Mouse (Mus musculus) heart, embryonic 11.5 days (tissue): ENCODE data around the gene Fli1. TPM values are rescaled to one million over a fixed set of nuclear protein-coding genes. Genes with fewer than 3 reads are reported as not detected.

Source experiments
- ATAC-seq: fragments of 200-750 bp; cut with Nextera tagmentation; replicated peaks from 2 replicates; pipeline ENCODE4 v1.8.0; 2017; ENCODE audit warnings: moderate library complexity; ENCODE audit not compliant: insufficient number of reproducible peaks, low FRiP score, low TSS enrichment
- H3K27ac ChIP-seq: fragments of 300-500 bp; sonication (generic); 2 replicates; pipeline ENCODE4 v1.5.1; 2014; ENCODE audit warnings: mild to moderate bottlenecking, low read depth, low read length
- H3K27me3 ChIP-seq: fragments of 300-500 bp; sonication (generic); 2 replicates; pipeline ENCODE4 v1.6.1; 2014; ENCODE audit warnings: mild to moderate bottlenecking, low read length, mixed read lengths; ENCODE audit not compliant: control insufficient read depth, insufficient read depth
- H3K36me3 ChIP-seq: fragments of 300-500 bp; sonication (generic); 2 replicates; pipeline ENCODE4 v1.6.1; 2014; ENCODE audit warnings: mild to moderate bottlenecking, low read length, moderate library complexity, mixed read lengths; ENCODE audit not compliant: control insufficient read depth, insufficient read depth
- H3K4me1 ChIP-seq: fragments of 300-500 bp; sonication (generic); 2 replicates; pipeline ENCODE4 v1.6.1; 2014; ENCODE audit warnings: low read length; ENCODE audit not compliant: control insufficient read depth, insufficient read depth
- H3K4me2 ChIP-seq: fragments of 300-500 bp; sonication (generic); 2 replicates; pipeline ENCODE4 v1.6.1; 2014; ENCODE audit warnings: mild to moderate bottlenecking, moderate library complexity
- H3K4me3 ChIP-seq: fragments of 300-500 bp; sonication (generic); 2 replicates; pipeline ENCODE4 v1.5.1; 2014; ENCODE audit warnings: low read depth, low read length
- H3K9ac ChIP-seq: fragments of 300-500 bp; sonication (generic); 2 replicates; pipeline ENCODE4 v1.6.1; 2014; ENCODE audit warnings: mild to moderate bottlenecking, low read depth, low read length, moderate library complexity
- H3K9me3 ChIP-seq: fragments of 300-500 bp; sonication (generic); replicated peaks from 2 replicates; pipeline ENCODE4 v1.6.1; 2016; ENCODE audit warnings: low read length; ENCODE audit not compliant: control insufficient read depth
- WGBS: fragments of 180-500 bp; shearing (Covaris S2); extraction: QIAGEN DNeasy Blood & Tissue Kit; methylation state at CpG from one replicate; pipeline ENCODE4 v1.1.7; 2014; ENCODE audit not compliant: insufficient replicate concordance; 5-methylcytosine and 5-hydroxymethylcytosine counted together
- polyA plus RNA-seq: library from polyadenylated mRNA; unstranded; fragments of >200 nt; fragmentation: Nextera tagmentation; extraction: Ambion mirVana; gene quantifications from 2 replicates; pipeline ENCODE4 v1.2.1, GENCODE M21; 2014

Gene Fli1
- polyA plus RNA-seq, 1 experiment from 2014 or later = 17.1 TPM

DNA sequence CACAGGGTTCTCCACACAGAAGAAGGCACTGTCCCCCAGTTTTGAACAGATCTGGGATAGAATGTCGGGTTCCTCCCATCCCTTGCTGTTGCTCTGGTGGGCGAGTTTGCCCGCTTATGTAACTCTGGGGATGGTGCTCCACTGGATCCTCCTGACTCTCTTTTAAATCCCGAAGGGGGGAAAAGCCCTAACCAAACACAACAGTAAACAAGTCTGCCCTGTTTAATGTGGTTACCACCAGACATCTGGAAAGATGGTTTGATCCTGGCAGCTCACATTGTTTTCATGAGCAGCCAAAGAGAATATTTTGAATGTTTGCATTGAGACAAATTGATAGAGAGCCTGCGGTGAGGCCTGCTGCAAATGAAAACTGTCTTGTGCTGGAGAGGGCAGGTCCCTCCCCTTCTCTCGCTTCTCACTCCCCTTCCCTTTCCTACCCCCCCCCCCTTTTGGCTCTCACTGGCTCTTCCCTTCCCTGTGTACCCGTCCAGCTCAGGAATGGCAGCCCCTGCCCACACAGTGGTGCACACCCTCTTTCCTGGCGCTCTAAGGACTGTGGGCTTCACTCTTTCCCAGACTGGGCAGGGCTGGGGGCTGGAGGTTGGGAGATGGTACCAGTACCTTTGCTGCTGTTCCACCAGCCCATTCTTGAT, 1.4 kb upstream of the Fli1 start:
- Histone ChIP-seq H3K27me3 (peaks cover 60% of the 10 kb centered on the region), H3K4me1 (peaks cover 31% of the 10 kb centered on the region), H3K9me3 (no peaks in the 10 kb centered on the region), H3K4me2 (peak overlapping the region; percentile 79), H3K4me3 (no peak overlapping the region), H3K27ac (peak overlapping the region; percentile 1; the same call in 1 of the 2 replicates), H3K9ac (no peak overlapping the region), H3K36me3 (no peaks in the 10 kb centered on the region)
- no peak for ATAC-seq
- WGBS = 3% methylated on average over 8 of the region's 8 CpGs

DNA sequence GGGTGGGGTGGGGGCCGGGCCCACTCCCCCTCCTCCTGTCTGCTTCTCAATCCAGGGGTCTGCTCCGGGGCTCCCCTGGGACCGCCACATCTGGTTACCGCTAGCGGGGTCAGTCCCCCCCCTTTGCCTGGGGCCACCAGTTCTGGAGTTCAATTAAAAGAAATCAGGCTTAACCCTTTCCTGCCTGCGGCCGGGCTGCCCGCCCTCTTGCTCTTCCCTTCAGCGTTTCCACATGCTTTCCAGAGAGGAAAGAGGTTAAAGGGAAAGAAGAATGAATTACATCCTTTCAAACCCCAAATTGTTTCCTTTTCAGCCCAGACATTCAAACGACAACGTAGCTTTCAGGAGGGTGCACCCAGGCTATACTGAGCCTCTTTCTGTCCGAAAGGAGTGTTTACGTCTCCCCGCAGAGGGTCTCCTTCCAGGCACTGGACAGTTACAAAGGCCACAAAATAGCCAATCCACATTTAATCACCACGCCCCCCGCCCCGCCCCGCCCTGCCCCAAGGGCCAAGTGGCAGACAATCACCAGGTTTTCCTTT, 450 bp upstream of the Fli1 start:
- peaks cover 26% of the 10 kb centered on the region for H3K4me1 ChIP-seq
- H3K4me3 ChIP-seq = peak overlapping the region; percentile 79
- under 1% methylated on average over 18 of the region's 18 CpGs for WGBS
- H3K27ac ChIP-seq = peak overlapping the region; percentile 67
- peak overlapping the region; percentile 79 for H3K4me2 ChIP-seq
- no peaks in the 10 kb centered on the region for H3K9me3 ChIP-seq
- H3K36me3 ChIP-seq = no peaks in the 10 kb centered on the region
- peak overlapping the region; percentile 62; the same call in 1 of the 2 replicates for H3K9ac ChIP-seq
- ATAC-seq = no peak
- peaks cover 60% of the 10 kb centered on the region for H3K27me3 ChIP-seq

DNA sequence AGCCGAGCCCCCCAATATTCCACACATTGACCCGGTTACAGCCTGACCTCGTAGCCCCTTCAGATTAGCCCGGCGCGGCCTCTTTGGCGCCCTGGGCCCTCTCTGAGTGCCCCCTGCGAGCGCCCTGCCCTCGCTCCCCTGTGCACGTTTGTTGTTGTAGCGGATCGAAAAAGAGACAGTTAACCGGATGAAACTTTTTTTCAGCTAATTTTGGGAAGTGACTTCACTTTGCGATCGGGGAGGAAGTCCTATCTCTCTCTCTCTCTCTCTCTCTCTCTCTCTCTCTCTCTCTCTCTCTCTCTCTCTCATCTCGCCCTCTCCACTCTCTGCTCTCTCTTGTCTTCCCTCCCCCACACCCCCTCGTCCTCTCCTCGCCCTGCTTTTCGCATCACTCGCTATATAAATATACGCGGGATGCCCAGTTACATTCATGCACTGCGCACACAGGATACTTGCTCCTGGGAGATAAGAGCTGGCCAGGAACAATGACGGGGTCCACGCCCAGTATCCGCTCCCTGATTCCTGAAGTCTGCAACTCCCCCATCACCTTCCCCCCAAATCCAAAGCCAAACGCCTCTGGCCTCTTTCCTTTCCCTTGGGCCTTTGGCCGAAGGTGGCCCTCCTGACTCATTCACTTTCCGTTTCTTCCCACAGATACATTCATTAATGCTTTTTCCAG, 1.3 kb downstream of the Fli1 start:
- peak overlapping the region; percentile 82 for H3K27ac ChIP-seq
- H3K9me3 ChIP-seq = no peaks in the 10 kb centered on the region
- no peaks in the 10 kb centered on the region for H3K36me3 ChIP-seq
- H3K4me3 ChIP-seq = peak overlapping the region; percentile 79
- peak overlapping the region; percentile 90 for H3K9ac ChIP-seq
- H3K4me2 ChIP-seq = peak overlapping the region; percentile 79
- WGBS = 0% methylated on average over 30 of the region's 30 CpGs
- peaks cover 43% of the 10 kb centered on the region for H3K27me3 ChIP-seq
- peaks cover 26% of the 10 kb centered on the region for H3K4me1 ChIP-seq
- 0 out of 2 replicates have a peak, but pooled peaks have one; percentile 28 for ATAC-seq

DNA sequence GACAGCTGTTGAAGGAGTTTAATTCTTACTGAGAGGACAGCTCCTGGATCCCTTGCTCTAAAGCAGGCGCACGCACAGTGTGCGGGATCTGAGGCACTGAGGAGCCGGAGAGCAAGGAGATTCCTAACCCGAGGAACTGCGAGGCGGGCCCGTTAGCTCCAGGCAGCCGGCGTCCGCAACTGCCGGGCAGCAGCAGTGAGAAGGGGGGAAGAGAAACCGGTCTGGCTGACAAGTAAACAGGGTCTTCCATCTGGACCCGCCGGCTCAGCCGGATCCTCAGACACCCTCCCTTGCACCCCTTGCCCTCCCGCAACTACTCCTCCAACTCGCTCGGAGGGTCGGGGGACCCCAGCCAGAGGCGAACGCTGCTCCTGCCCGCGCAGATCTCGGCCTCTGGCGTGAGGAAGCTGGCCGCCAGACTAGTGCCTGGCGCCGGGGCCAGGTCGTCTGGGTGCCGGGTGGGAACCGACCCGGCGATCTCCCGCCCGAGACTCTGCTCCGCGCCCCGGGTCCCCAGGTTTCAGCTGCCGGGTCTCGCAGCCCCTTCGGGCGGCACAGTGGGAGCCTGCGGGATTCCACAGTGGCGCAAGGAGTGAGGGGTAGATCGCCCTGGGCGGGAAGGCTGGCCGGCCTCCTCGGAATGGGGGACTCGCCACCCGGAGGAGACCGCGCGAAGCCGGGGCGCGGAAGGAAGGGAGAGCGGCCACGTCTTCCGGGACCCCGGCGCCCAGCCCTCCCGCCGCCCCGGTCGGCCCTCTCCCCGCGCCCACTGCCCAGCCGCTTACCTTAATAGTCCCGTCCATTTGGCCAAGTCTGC, 2.0 kb downstream of the Fli1 start:
- WGBS = under 1% methylated on average over 64 of the region's 70 CpGs
- no peaks in the 10 kb centered on the region for H3K36me3 ChIP-seq
- peak overlapping the region; percentile 90 for H3K9ac ChIP-seq
- peak overlapping the region; percentile 79 for H3K4me2 ChIP-seq
- H3K27me3 ChIP-seq = peaks cover 35% of the 10 kb centered on the region
- H3K9me3 ChIP-seq = no peaks in the 10 kb centered on the region
- peaks cover 25% of the 10 kb centered on the region for H3K4me1 ChIP-seq
- peak overlapping the region; percentile 79 for H3K4me3 ChIP-seq
- peak overlapping the region; percentile 82 for H3K27ac ChIP-seq
- peak; percentile 24; the same call in 1 of the 2 replicates for ATAC-seq

DNA sequence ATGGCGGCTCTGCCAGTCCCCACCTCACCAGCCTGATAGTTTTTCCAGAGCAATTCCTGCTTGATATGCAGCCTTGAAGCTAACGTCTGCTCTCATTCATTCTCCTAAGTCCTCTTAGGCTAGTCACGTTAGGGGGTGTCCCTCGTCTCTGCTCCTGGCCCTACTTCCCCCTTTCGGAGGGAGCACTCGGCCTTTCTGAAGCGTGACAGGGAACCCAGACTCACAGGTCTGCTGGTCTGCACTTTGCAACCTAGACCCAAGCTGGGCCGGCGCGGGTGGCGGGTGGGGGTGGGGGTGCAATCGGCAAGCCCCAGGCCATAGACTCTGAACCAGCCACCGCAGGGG, 2.6 kb downstream of the Fli1 start:
- Histone ChIP-seq H3K9me3 (no peaks in the 10 kb centered on the region), H3K36me3 (no peaks in the 10 kb centered on the region), H3K4me1 (peaks cover 19% of the 10 kb centered on the region), H3K4me3 (peak overlapping the region; percentile 79), H3K4me2 (peak overlapping the region; percentile 79), H3K9ac (peak overlapping the region; percentile 90), H3K27ac (peak overlapping the region; percentile 82), H3K27me3 (peaks cover 29% of the 10 kb centered on the region)
- 1% methylated on average over 13 of the region's 13 CpGs for WGBS
- 0 out of 2 replicates have a peak, but pooled peaks have one; percentile 29 for ATAC-seq

DNA sequence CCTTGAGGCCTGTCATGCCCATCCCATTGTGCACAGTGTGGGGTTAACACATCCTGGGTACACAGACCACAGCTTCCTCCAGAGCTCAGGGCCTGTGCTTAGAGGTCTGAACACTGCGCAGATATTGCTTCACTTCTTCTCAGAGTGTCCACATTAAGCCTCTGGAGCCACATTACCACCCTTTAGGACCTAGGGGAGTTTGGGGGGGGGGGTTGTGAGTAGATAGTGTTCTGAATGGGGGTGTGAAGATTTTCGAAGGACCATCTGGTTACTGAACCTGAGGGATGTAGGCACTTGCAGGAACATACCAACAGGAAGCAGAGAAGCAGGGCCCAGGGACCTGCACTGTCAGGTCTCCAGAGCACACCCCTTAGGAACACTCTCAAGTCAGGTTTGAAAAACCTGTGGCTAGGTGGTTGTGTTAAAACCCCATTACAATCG, 3.3 kb downstream of the Fli1 start:
- no peak for ATAC-seq
- peak overlapping the region; percentile 90; the same call in 1 of the 2 replicates for H3K9ac ChIP-seq
- peak overlapping the region; percentile 82; the same call in 1 of the 2 replicates for H3K27ac ChIP-seq
- H3K4me1 ChIP-seq = peaks cover 15% of the 10 kb centered on the region; the same call in 1 of the 2 replicates
- peak overlapping the region; percentile 79 for H3K4me2 ChIP-seq
- peak overlapping the region; percentile 79 for H3K4me3 ChIP-seq
- WGBS = 28% methylated on average over 3 of the region's 3 CpGs
- no peaks in the 10 kb centered on the region for H3K36me3 ChIP-seq
- no peaks in the 10 kb centered on the region for H3K9me3 ChIP-seq
- H3K27me3 ChIP-seq = peaks cover 24% of the 10 kb centered on the region

DNA sequence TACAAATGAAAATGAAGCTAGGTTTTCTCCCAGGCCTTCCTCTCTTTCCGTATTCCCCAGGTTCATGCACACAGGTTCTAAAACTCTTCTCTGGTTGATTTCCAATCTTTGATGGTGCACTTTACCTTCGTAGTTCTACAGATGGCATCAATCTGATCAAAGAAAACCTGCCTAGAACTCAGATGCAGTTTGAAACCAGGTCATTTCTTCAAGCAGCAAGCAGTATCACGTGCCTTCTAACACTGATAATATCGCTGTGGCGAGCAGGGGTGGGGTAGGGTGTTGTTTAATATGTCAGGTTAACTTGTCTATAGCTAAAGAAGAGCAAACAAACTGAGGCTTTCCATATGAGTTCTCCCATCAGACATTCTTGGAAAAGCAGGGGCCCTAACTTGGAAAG, 4.5 kb downstream of the Fli1 start:
- H3K27ac ChIP-seq = no peak overlapping the region
- peaks cover 10% of the 10 kb centered on the region; the same call in 1 of the 2 replicates for H3K4me1 ChIP-seq
- peak overlapping the region; percentile 79; the same call in 1 of the 2 replicates for H3K4me2 ChIP-seq
- no peaks in the 10 kb centered on the region for H3K36me3 ChIP-seq
- 74% methylated on average over 5 of the region's 5 CpGs for WGBS
- H3K9ac ChIP-seq = no peak overlapping the region
- H3K9me3 ChIP-seq = no peaks in the 10 kb centered on the region
- H3K4me3 ChIP-seq = no peak overlapping the region
- no peak for ATAC-seq
- peaks cover 12% of the 10 kb centered on the region; the same call in 1 of the 2 replicates for H3K27me3 ChIP-seq

DNA sequence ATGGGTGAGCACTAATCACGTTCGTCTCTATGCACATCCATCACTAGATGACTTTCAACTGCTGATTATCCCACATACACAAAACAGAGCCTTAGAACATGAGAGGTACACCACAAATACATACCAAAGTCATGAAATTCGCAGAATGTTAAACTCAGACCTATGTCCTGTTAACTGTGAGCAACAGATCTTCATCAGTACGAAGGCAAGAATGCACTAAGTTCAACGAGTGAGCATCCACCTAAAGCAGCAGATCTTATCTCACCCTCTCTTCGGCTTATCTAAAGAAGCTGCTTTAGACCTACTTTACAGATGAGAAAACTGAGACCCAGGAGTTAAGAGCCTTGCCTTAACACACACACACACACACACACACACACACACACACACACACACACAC, 5.0 kb downstream of the Fli1 start:
- 50% methylated on average over 6 of the region's 6 CpGs for WGBS
- no peaks in the 10 kb centered on the region for H3K9me3 ChIP-seq
- no peak overlapping the region for H3K27ac ChIP-seq
- no peaks in the 10 kb centered on the region for H3K36me3 ChIP-seq
- no peak overlapping the region for H3K4me3 ChIP-seq
- no peak for ATAC-seq
- H3K27me3 ChIP-seq = peaks cover 9% of the 10 kb centered on the region; the same call in 1 of the 2 replicates
- no peak overlapping the region for H3K9ac ChIP-seq
- H3K4me2 ChIP-seq = no peak overlapping the region
- peaks cover 5% of the 10 kb centered on the region; the same call in 1 of the 2 replicates for H3K4me1 ChIP-seq
